Mouse (Mus musculus) adrenal gland, adult 8-10 months (tissue): Measurements from ENCODE around the gene Klk1b26. TPM values are rescaled to one million over a fixed set of nuclear protein-coding genes. Genes with fewer than 3 reads are reported as not detected.
"Not testable (repeated sequence)": the region's sequence is repeated elsewhere in the genome, so short reads cannot be mapped to it uniquely, and the experiment has no call there.

Experiments used
- DNase-seq: peaks from one replicate; pipeline ENCODE4 v3.0.0; 2022
- total RNA-seq, 4 experiments: library from RNA; stranded (reverse); gene quantifications; 2 replicates each; pipeline ENCODE4 v1.2.4; 2022

Gene Klk1b26
- not detected for total RNA-seq

DNA sequence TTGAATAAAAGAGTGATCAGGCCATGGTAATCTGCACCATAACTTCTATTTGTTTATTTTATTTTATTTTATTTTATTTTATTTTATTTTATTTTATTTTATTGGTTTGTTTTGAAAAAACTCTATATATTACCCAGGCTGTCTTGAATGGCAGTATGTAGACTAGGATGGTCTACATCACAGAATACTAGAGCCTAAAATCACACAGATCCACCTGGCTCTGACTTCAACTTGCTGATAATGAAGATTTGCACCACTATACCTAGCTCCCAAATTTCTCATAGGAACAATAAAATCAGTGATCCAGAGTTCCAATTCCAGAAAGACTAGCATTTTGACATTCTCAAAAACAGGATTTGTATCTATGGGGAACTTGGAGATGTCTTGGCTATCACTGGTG is at the start of gene Klk1b26:
Gene Klk1b26, plus strand, starts transcription at position 301 of the 400 bp plus-strand sequence.
- DNase-seq, result not testable (repeated sequence)

- DNase-seq, result no peak
These were observed 45.5 kb upstream of the Klk1b26 start, which contains the start of gene Klk1b1 for GRCm38 (mm10) chr7:43966451-43966850. Gene Klk1b1 (plus strand): TSS chr7:43966751.

GRCm38 (mm10) chr7:43967058-43967457 is 44.9 kb upstream of the Klk1b26 start:
- DNase-seq, result no peak

DNA sequence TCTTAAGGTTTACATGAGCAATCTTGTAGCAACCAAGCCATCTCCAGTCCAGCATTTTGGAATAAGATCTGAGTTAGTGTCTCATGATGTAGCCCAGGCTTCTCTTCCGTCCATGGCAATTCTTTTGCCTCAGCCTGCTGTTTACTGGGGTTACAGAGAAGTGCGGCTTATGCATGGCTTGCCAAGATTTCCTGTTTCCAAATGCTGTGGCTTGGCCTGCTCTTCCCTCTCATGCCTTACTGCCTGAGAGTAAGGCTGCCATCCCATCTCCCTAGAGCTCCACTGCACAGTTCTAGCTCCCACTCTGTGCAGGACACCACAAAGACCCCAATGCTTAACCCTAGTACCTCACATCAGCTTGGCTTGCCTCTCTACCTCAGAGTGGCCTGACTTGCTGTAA is 44.4 kb upstream of the Klk1b26 start:
- no peak for DNase-seq

- not testable (repeated sequence) for DNase-seq
These were observed 36.2 kb upstream of the Klk1b26 start, which contains the start of gene Klk1b9 for GRCm38 (mm10) chr7:43975761-43976160. Gene Klk1b9 (plus strand): TSS chr7:43976061.

GRCm38 (mm10) chr7:43985657-43986056 is 26.3 kb upstream of the Klk1b26 start:
- no peak for DNase-seq

DNA sequence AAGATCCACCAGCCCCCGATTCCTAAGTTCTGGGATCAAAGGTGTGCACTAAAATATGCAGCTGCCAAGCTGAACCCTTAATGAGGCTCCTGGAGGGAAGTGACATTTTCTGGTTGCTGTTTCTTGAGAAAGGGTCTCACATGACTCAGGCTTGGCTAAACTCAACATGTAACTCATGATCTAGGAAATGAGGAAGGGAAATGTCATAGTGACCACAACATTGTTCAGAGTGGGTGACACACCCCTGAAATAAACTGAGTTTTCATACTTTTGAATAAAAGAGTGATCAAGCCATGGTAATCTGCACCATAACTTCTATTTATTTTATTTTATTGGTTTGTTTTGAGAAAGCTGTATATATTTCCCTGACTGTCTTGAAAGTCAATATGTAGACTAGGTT is 17.1 kb upstream of the Klk1b26 start:
- not testable (repeated sequence) for DNase-seq

- not testable (repeated sequence) for DNase-seq
These were observed 16.4 kb upstream of the Klk1b26 start, which contains the start of gene Klk1b11 for GRCm38 (mm10) chr7:43995577-43995976. Gene Klk1b11 (plus strand): TSS chr7:43995877.

- no peak for DNase-seq
These were observed 7.1 kb upstream of the Klk1b26 start for GRCm38 (mm10) chr7:44004847-44005246.

- not testable (repeated sequence) for DNase-seq
These were observed 2.7 kb downstream of the Klk1b26 start for GRCm38 (mm10) chr7:44014666-44015065.

DNA sequence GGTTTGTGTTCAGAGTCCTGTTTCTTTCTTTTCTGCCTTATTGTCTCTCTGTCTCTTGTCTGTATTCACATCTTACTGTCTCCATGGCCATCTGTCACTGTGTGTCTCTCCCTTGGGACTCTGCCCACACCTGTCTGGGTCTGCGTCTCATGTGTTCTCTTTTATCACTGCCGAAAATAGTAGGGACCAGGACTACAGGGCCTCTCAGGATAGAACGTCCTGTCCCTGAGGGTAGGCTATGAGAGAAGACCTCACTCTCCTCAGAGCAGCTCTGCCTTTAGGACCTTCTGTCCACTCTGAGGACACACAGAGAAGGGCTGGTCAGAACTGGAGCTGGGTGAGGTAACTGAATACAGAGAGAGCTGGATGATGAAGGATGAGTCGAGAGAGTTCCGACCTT is 3.1 kb downstream of the Klk1b26 start:
- no peak for DNase-seq

GRCm38 (mm10) chr7:44051990-44052389 is 40.0 kb downstream of the Klk1b26 start, which contains the start of gene Klk1b27:
Gene Klk1b27 (plus strand): TSS chr7:44052290.
- DNase-seq, result not testable (repeated sequence)

Other genes with a start within 250 kb of the Klk1b26 start
- gene Klk12, start 243.3 kb upstream of the Klk1b26 start, total RNA-seq, result not detected
- gene Klk11, start 237.6 kb upstream of the Klk1b26 start, total RNA-seq, result under 1 TPM in 1 of 4 experiments, not detected in 3; 0.32 TPM
- under 1 TPM; 0.23 to 0.68 (median 0.52) TPM for gene Klk10, start 231.1 kb upstream of the Klk1b26 start, total RNA-seq
- not detected for gene Klk9, start 220.3 kb upstream of the Klk1b26 start, total RNA-seq
- gene Klk8, start 214.6 kb upstream of the Klk1b26 start, total RNA-seq, result 1 to 10 TPM; 1.8 to 3.7 (median 3.2) TPM
- gene Klk7, start 200.9 kb upstream of the Klk1b26 start, total RNA-seq, result not detected
- gene Klk6, start 187.7 kb upstream of the Klk1b26 start, total RNA-seq, result not detected
- not detected for gene Klk5, start 170.2 kb upstream of the Klk1b26 start, total RNA-seq
- not detected for gene Klk4, start 131.0 kb upstream of the Klk1b26 start, total RNA-seq
- not detected for gene Klk15, start 78.4 kb upstream of the Klk1b26 start, total RNA-seq
- not detected for gene Klk1b8, start 61.5 kb upstream of the Klk1b26 start, total RNA-seq
- not detected for gene Klk1b1, start 45.4 kb upstream of the Klk1b26 start, total RNA-seq
- under 1 TPM in 1 of 4 experiments, not detected in 3; 0.35 TPM for gene Klk1b9, start 36.1 kb upstream of the Klk1b26 start, total RNA-seq
- gene Klk1b11, start 16.3 kb upstream of the Klk1b26 start, total RNA-seq, result not detected
- not detected for gene Klk1b27, start 40.1 kb downstream of the Klk1b26 start, total RNA-seq
- gene Klk1b21, start 90.2 kb downstream of the Klk1b26 start, total RNA-seq, result 1 to 10 TPM in 1 of 4 experiments, not detected in 3; 1.1 TPM
- gene Klk1b22, start 100.5 kb downstream of the Klk1b26 start, total RNA-seq, result not detected
- gene Klk1b16, start 124.6 kb downstream of the Klk1b26 start, total RNA-seq, result not detected
- under 1 TPM in 2 of 4 experiments, not detected in 2; 0.29 to 0.91 TPM for gene Klk1b24, start 176.1 kb downstream of the Klk1b26 start, total RNA-seq
- not detected for gene Klk1b3, start 186.0 kb downstream of the Klk1b26 start, total RNA-seq
- gene Klk1b4, start 195.3 kb downstream of the Klk1b26 start, total RNA-seq, result not detected
- not detected for gene Klk1b5, start 203.8 kb downstream of the Klk1b26 start, total RNA-seq
- gene Klk1, start 213.2 kb downstream of the Klk1b26 start, total RNA-seq, result 1 to 10 TPM in 1 of 4 experiments, under 1 TPM in 2, not detected in 1; 0.78 to 1.2 (median 0.89) TPM
- gene Gm36864, start 224.0 kb downstream of the Klk1b26 start, total RNA-seq, result not detected
- gene 1700028J19Rik, start 234.5 kb downstream of the Klk1b26 start, total RNA-seq, result 1 to 10 TPM in 1 of 4 experiments, under 1 TPM in 3; 0.68 to 1.2 (median 0.96) TPM
- gene 2410002F23Rik, start 234.6 kb downstream of the Klk1b26 start, total RNA-seq, result 100 to 1,000 TPM in 3 of 4 experiments, 10 to 100 TPM in 1; 71.9 to 151 (median 133) TPM
- not detected for gene Acp4, start 245.2 kb downstream of the Klk1b26 start, total RNA-seq
- not detected for gene Gm15517, start 249.3 kb downstream of the Klk1b26 start, total RNA-seq